9 mouse cellular contexts compared by ENCODE assay signal in genomic region chr4:137546003-137546525, GRCm38 (mm10). TPM values are rescaled to one million over a fixed set of nuclear protein-coding genes. Genes with fewer than 3 reads are reported as not detected.
DNase-seq lines count a peak whose midpoint lies in the region; ATAC-seq and TF ChIP-seq lines count a peak whose summit lies in the region.
"Had no signal": no experiment of that assay in that cellular context is flagged by ENCODE, and none has a peak within 500 bp of the region (broad histone marks: within the 10 kb centered on the region; RNA-seq: fewer than 3 reads in every experiment).

No protein-coding gene starts in this region.

- TF ChIP-seq EP300 in heart, postnatal 0 days (IDR thresholded peaks at IDR 0.05; ENCODE audit: low read depth) = no peak

- no peaks in the 10 kb centered on the region for H3K9me3 ChIP-seq in heart, postnatal 0 days (replicated peaks; ENCODE audit: control insufficient read depth, low read length)

- H3K27ac ChIP-seq in heart, postnatal 0 days (ENCODE audit: low read depth) = no peak overlapping the region

- intact Hi-C loops in heart, postnatal 25 days (cut with DNase I) = no loop called here
- intact Hi-C loops in left cerebral cortex, postnatal 14 days (cut with DNase I) = no loop called here

- peak; percentile 48 for TF ChIP-seq CTCF in heart, postnatal 0 days (IDR thresholded peaks at IDR 0.05; ENCODE audit: low read depth)

- WGBS in heart, postnatal 0 days = 85% methylated on average over 5 of the region's 5 CpGs

- 0 out of 2 replicates have a peak, but pooled peaks have one; percentile 13 for ATAC-seq in heart, postnatal 0 days (ENCODE audit: insufficient read depth, low read depth)

- no peak overlapping the region for H3K4me3 ChIP-seq in heart, postnatal 0 days (ENCODE audit: low read depth, low read length)

- DNase-seq in heart, postnatal 0 days (ENCODE audit: low spot score) = peak; percentile 14
- DNase-seq in heart, postnatal 25 days (ENCODE audit: low spot score) = no peak
- peak; percentile 63 for DNase-seq in 416B (ENCODE audit: low read depth)
- peak; percentile 64 for DNase-seq in R1 (ENCODE audit: low read depth, low spot score)
- peak; percentile 66 for DNase-seq in embryo, embryonic 10.5 days (ENCODE audit: low spot score)
- peak; percentile 36 to 50 for DNase-seq in left cerebral cortex, postnatal 14 days (ENCODE audit: low spot score in 2 of 2)
- DNase-seq in skeletal muscle tissue, adult 2 months (ENCODE audit: low read depth, low spot score) = peak; percentile 41
- DNase-seq in urinary bladder, postnatal 4 days (ENCODE audit: low spot score in 2 of 2) = no peak

- H3K36me3 ChIP-seq in heart, postnatal 0 days (replicated peaks; ENCODE audit: control insufficient read depth, insufficient read depth, low read length) = peaks cover 100% of the 10 kb centered on the region

- no peaks in the 10 kb centered on the region for H3K27me3 ChIP-seq in heart, postnatal 0 days (ENCODE audit: control insufficient read depth, insufficient read depth, low read length)

- H3K9ac ChIP-seq in heart, postnatal 0 days (replicated peaks; ENCODE audit: low read depth, low read length) = no peak overlapping the region

- H3K4me1 ChIP-seq in heart, postnatal 0 days (ENCODE audit: control insufficient read depth, insufficient read depth) = no peaks in the 10 kb centered on the region

- H3K4me2 ChIP-seq in heart, postnatal 0 days (ENCODE audit: low read depth, low read length) = no peak overlapping the region

RNA-seq across cellular contexts. Expression of gene Ldlrad2, which starts 28.3 kb away (rescaled TPM):
- total RNA-seq in heart, postnatal 0 days (2014; rRNA removed; ENCODE audit: low replicate concordance) = not detected in 2 replicates
- 0.63 TPM in 1 of 2 replicates, not detected in the other for polyA plus RNA-seq in heart, postnatal 0 days (2015; fragmentation: Nextera tagmentation; extraction: Ambion mirVana)
- total RNA-seq in heart, postnatal 25 days (2021) = not detected
- not detected for total RNA-seq in left cerebral cortex, postnatal 14 days (2021)
- total RNA-seq: left cerebral cortex, postnatal 10 days had no signal

RNA-seq across cellular contexts. Expression of gene Usp48, which starts 47.5 kb away (rescaled TPM):
- 36.7 and 42.9 TPM in 2 replicates for total RNA-seq in heart, postnatal 0 days (2014; rRNA removed; ENCODE audit: low replicate concordance)
- polyA plus RNA-seq in heart, postnatal 0 days (2015; fragmentation: Nextera tagmentation; extraction: Ambion mirVana) = 16.3 and 16.4 TPM in 2 replicates
- total RNA-seq in heart, postnatal 25 days (2021) = 10 to 100 TPM; 33.0 to 33.3 TPM
- 100 to 1,000 TPM; 105 to 109 TPM for total RNA-seq in left cerebral cortex, postnatal 14 days (2021)

Comparison
In these comparisons a context has a peak if more than half of its experiments do, and no peak if none do; other contexts are left out.
1. DNase-seq: peak in heart, postnatal 0 days (single experiment), 416B (single experiment), R1 (single experiment), embryo, embryonic 10.5 days (single experiment), left cerebral cortex, postnatal 14 days (2 of 2) and skeletal muscle tissue, adult 2 months (single experiment); none in heart, postnatal 25 days (single experiment) and urinary bladder, postnatal 4 days (0 of 2).